Mouse (Mus musculus): Measurements from ENCODE around the gene Snw1.
"Not testable (repeated sequence)": the region's sequence is repeated elsewhere in the genome, so short reads cannot be mapped to it uniquely, and the experiment has no call there.

Gene Snw1

GRCm38 (mm10) chr12:87471964-87472786, at the start of gene Snw1:
TSS of gene Snw1 (minus strand) at chr12:87472274.
- peak; percentile 96 for DNase-seq (ENCODE audit: low spot score)

- not testable (repeated sequence) for DNase-seq (ENCODE audit: low spot score)
Measured at GRCm38 (mm10) chr12:87519616-87520015, 47.5 kb upstream of the Snw1 start.

- not testable (repeated sequence) for DNase-seq (ENCODE audit: low spot score)
Measured at GRCm38 (mm10) chr12:87514016-87514415, 41.9 kb upstream of the Snw1 start, which contains the start of gene Gm8300. TSS of gene Gm8300 (plus strand) at chr12:87514316.

GRCm38 (mm10) chr12:87494421-87494820, 22.3 kb upstream of the Snw1 start, which contains the start of gene Gm5788:
TSS of gene Gm5788 (plus strand) at chr12:87494721.
- not testable (repeated sequence) for DNase-seq (ENCODE audit: low spot score)

- not testable (repeated sequence) for DNase-seq (ENCODE audit: low spot score)
Measured at GRCm38 (mm10) chr12:87488683-87489082, 16.6 kb upstream of the Snw1 start.

GRCm38 (mm10) chr12:87482482-87482881, 10.4 kb upstream of the Snw1 start:
- not testable (repeated sequence) for DNase-seq (ENCODE audit: low spot score)

- no peak for DNase-seq (ENCODE audit: low spot score)
Measured at GRCm38 (mm10) chr12:87474756-87475155, 2.7 kb upstream of the Snw1 start.

- peak; percentile 67 for DNase-seq (ENCODE audit: low spot score)
Measured at GRCm38 (mm10) chr12:87471421-87471963, 582 bp downstream of the Snw1 start.

GRCm38 (mm10) chr12:87470263-87471136, 1.6 kb downstream of the Snw1 start:
- no peak for DNase-seq (ENCODE audit: low spot score)

- no peak for DNase-seq (ENCODE audit: low spot score)
Measured at GRCm38 (mm10) chr12:87464678-87465297, 7.3 kb downstream of the Snw1 start.

GRCm38 (mm10) chr12:87449456-87449855, 22.6 kb downstream of the Snw1 start:
- no peak for DNase-seq (ENCODE audit: low spot score)

GRCm38 (mm10) chr12:87444211-87444610, 27.9 kb downstream of the Snw1 start:
- no peak for DNase-seq (ENCODE audit: low spot score)

GRCm38 (mm10) chr12:87443700-87444122, 28.4 kb downstream of the Snw1 start, which contains the start of the genes Slirp and Alkbh1:
TSS of gene Slirp (plus strand) at chr12:87443896.
TSS of gene Alkbh1 (minus strand) at chr12:87444017.
- peak; percentile 92 for DNase-seq (ENCODE audit: low spot score)

GRCm38 (mm10) chr12:87443115-87443699, 28.9 kb downstream of the Snw1 start:
- DNase-seq (ENCODE audit: low spot score), result no peak

- DNase-seq (ENCODE audit: low spot score), result no peak
Measured at GRCm38 (mm10) chr12:87442177-87443114, 29.6 kb downstream of the Snw1 start.

- no peak for DNase-seq (ENCODE audit: low spot score)
Measured at GRCm38 (mm10) chr12:87428885-87429284, 43.2 kb downstream of the Snw1 start.

- DNase-seq (ENCODE audit: low spot score), result no peak
Measured at GRCm38 (mm10) chr12:87428295-87428694, 43.8 kb downstream of the Snw1 start.

GRCm38 (mm10) chr12:87426354-87427031, 45.6 kb downstream of the Snw1 start:
- no peak for DNase-seq (ENCODE audit: low spot score)

- DNase-seq (ENCODE audit: low spot score), result no peak
Measured at GRCm38 (mm10) chr12:87424516-87424915, 47.6 kb downstream of the Snw1 start.

GRCm38 (mm10) chr12:87423700-87424099, 48.4 kb downstream of the Snw1 start:
- DNase-seq (ENCODE audit: low spot score), result no peak
